Mouse (Mus musculus) forebrain, embryonic 14.5 days (tissue): ENCODE data around the gene Tppp3. TPM values are rescaled to one million over a fixed set of nuclear protein-coding genes. Genes with fewer than 3 reads are reported as not detected.

Experiments
- polyA plus RNA-seq: library from polyadenylated mRNA; unstranded; fragments of >200 nt; fragmentation: Nextera tagmentation; extraction: Ambion mirVana; gene quantifications from 2 replicates; pipeline ENCODE4 v1.2.1, GENCODE M21; 2014

The Tppp3 gene
- polyA plus RNA-seq, 1 experiment from 2014 or later = 49.2 TPM

Other genes starting within 250 kb of the Tppp3 start
- gene D230025D16Rik, start 246.4 kb downstream of the Tppp3 start, polyA plus RNA-seq = 35.4 and 38.9 TPM in 2 replicates
- 3.1 and 4.1 TPM in 2 replicates for gene B3gnt9, start 216.4 kb downstream of the Tppp3 start, polyA plus RNA-seq
- gene Tradd, start 206.9 kb downstream of the Tppp3 start, polyA plus RNA-seq = 14.8 and 21.8 TPM in 2 replicates
- gene Fbxl8, start 206.9 kb downstream of the Tppp3 start, polyA plus RNA-seq = 0.50 and 0.85 TPM in 2 replicates
- gene Hsf4, start 201.7 kb downstream of the Tppp3 start, polyA plus RNA-seq = 0.14 and 0.37 TPM in 2 replicates
- gene Nol3, start 195.4 kb downstream of the Tppp3 start, polyA plus RNA-seq = 2.9 and 3.0 TPM in 2 replicates
- gene 4931428F04Rik, start 181.7 kb downstream of the Tppp3 start, polyA plus RNA-seq = 67.9 and 69.5 TPM in 2 replicates
- 8.3 and 8.8 TPM in 2 replicates for gene Exoc3l, start 175.4 kb downstream of the Tppp3 start, polyA plus RNA-seq
- 50.8 and 51.9 TPM in 2 replicates for gene E2f4, start 173.9 kb downstream of the Tppp3 start, polyA plus RNA-seq
- gene Elmo3, start 165.9 kb downstream of the Tppp3 start, polyA plus RNA-seq = 0.70 and 0.82 TPM in 2 replicates
- gene Lrrc29, start 145.2 kb downstream of the Tppp3 start, polyA plus RNA-seq = 0.67 and 0.93 TPM in 2 replicates
- gene Tmem208, start 145.2 kb downstream of the Tppp3 start, polyA plus RNA-seq = 130 and 141 TPM in 2 replicates
- gene Fhod1, start 123.6 kb downstream of the Tppp3 start, polyA plus RNA-seq = 0.39 and 0.48 TPM in 2 replicates
- 3.8 and 6.9 TPM in 2 replicates for gene Slc9a5, start 122.7 kb downstream of the Tppp3 start, polyA plus RNA-seq
- gene Plekhg4, start 98.3 kb downstream of the Tppp3 start, polyA plus RNA-seq = 1.1 and 1.2 TPM in 2 replicates
- 0.09 TPM in 1 of 2 replicates, not detected in the other for gene Kctd19, start 58.0 kb downstream of the Tppp3 start, polyA plus RNA-seq
- gene Lrrc36, start 58.0 kb downstream of the Tppp3 start, polyA plus RNA-seq = 0.22 and 0.43 TPM in 2 replicates
- gene Zdhhc1, start 25.4 kb upstream of the Tppp3 start, polyA plus RNA-seq = 15.5 and 22.0 TPM in 2 replicates
- gene Hsd11b2, start 47.2 kb upstream of the Tppp3 start, polyA plus RNA-seq = 1.1 and 1.8 TPM in 2 replicates
- 194 and 211 TPM in 2 replicates for gene Atp6v0d1, start 94.5 kb upstream of the Tppp3 start, polyA plus RNA-seq
- 14.9 and 21.7 TPM in 2 replicates for gene Ripor1, start 133.7 kb upstream of the Tppp3 start, polyA plus RNA-seq
- gene Ctcf, start 165.0 kb upstream of the Tppp3 start, polyA plus RNA-seq = 100 and 108 TPM in 2 replicates
- 0.72 and 1.8 TPM in 2 replicates for gene Agrp, start 165.9 kb upstream of the Tppp3 start, polyA plus RNA-seq
- 6.0 and 8.4 TPM in 2 replicates for gene Carmil2, start 214.7 kb upstream of the Tppp3 start, polyA plus RNA-seq
- 79.7 and 89.5 TPM in 2 replicates for gene Acd, start 229.6 kb upstream of the Tppp3 start, polyA plus RNA-seq
- 48.1 and 54.6 TPM in 2 replicates for gene Pard6a, start 229.6 kb upstream of the Tppp3 start, polyA plus RNA-seq
- 0.20 and 0.34 TPM in 2 replicates for gene 4933405L10Rik, start 236.1 kb upstream of the Tppp3 start, polyA plus RNA-seq
- gene Enkd1, start 236.7 kb upstream of the Tppp3 start, polyA plus RNA-seq = 18.9 and 19.0 TPM in 2 replicates